Mouse (Mus musculus) olfactory bulb, adult 2 months (tissue): ENCODE data around the gene Pon2.

ENCODE experiments used
- CTCF ChIP-seq: fragments of 200-500 bp; IDR thresholded peaks from 2 replicates; pipeline ENCODE4 v1.5.1; 2012; ENCODE audit warnings: low read depth, mild to moderate bottlenecking, low read length, moderate library complexity; ENCODE audit not compliant: insufficient read depth
- POLR2A ChIP-seq: fragments of 200-500 bp; IDR thresholded peaks from 2 replicates; pipeline ENCODE4 v1.6.1; 2012; ENCODE audit warnings: mild to moderate bottlenecking, low read depth, low read length, moderate library complexity; ENCODE audit not compliant: insufficient read depth

DNA sequence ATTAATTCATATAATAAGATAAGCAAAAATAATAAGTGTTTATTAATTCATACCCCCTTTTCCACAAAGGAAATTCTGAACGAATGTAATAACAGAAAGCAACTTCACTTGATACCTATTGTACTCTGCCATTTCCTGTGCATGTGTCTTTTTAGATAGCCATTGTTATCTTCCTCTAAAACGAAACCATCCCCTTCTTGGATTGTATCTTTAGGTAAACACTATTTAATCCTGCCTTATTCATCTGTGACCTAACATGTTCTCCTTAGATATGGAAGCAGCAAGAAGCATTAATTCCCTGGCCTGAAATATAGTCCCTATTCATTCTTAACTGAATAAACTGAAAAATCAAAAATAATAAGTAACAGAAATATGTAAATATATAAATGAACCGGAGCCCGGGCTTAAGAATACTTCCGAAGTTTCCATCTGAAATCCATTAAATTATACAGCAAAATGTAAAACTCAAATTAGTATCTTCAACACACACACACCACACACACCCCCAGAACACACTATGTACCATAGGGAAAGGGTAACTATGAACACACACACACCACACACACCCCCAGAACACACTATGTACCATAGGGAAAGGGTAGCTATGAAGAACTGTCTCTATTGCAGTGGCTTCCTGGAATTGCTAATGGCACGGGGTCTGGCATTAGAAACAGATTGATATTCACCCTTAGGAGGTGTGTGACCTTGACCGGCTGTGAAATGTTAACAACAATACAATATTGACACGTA, 34.8 kb downstream of the Pon2 start:
- TF ChIP-seq CTCF (no peak), POLR2A (no peak)
